Mouse (Mus musculus) bone marrow, adult 2 months (tissue): Measurements from ENCODE around the gene Olfr131. TPM values are rescaled to one million over a fixed set of nuclear protein-coding genes. Genes with fewer than 3 reads are reported as not detected.
"Not testable (repeated sequence)": the region's sequence is repeated elsewhere in the genome, so short reads cannot be mapped to it uniquely, and the experiment has no call there.

Experiments
- H3K27ac ChIP-seq: fragments of 200-500 bp; 2 replicates; pipeline ENCODE4 v1.5.1; 2012; ENCODE audit warnings: low read depth, mild to moderate bottlenecking, control low read depth, inconsistent platforms, low read length; ENCODE audit not compliant: control insufficient read depth, poor library complexity, insufficient read depth
- H3K4me1 ChIP-seq: fragments of 200-500 bp; 2 replicates; pipeline ENCODE4 v1.6.1; 2011; ENCODE audit warnings: low read length; ENCODE audit not compliant: control insufficient read depth, insufficient read depth
- H3K4me3 ChIP-seq: fragments of 200-500 bp; replicated peaks from 2 replicates; pipeline ENCODE3; 2011; ENCODE audit warnings: mild to moderate bottlenecking, low read depth, low read length, control low read depth; ENCODE audit not compliant: control insufficient read depth
- CTCF ChIP-seq: fragments of 200-500 bp; IDR thresholded peaks from 2 replicates; pipeline ENCODE4 v1.5.1; 2011; ENCODE audit warnings: low read length, control low read depth; ENCODE audit not compliant: control insufficient read depth, insufficient read depth
- POLR2A ChIP-seq: fragments of 200-500 bp; IDR thresholded peaks from 2 replicates; pipeline ENCODE4 v1.6.1; 2011; ENCODE audit warnings: low read depth, mild to moderate bottlenecking, control low read depth, low read length, borderline replicate concordance; ENCODE audit not compliant: control insufficient read depth
- WGBS: fragments of 180-500 bp; shearing (Covaris S2); methylation state at CpG from one replicate; pipeline ENCODE4 v1.1.7; 2018; 5-methylcytosine and 5-hydroxymethylcytosine counted together
- polyA plus RNA-seq: library from polyadenylated mRNA; stranded (reverse); fragments of >200 nt; gene quantifications from 2 replicates; pipeline ENCODE4 v1.2.4, GENCODE M21; 2011; ENCODE audit warnings: low replicate concordance; ENCODE audit not compliant: missing spikeins, insufficient read depth, insufficient read length

Olfr131 gene
- polyA plus RNA-seq: not detected in 2 replicates

GRCm38 (mm10) chr17:38088593-38088992 is at the start of gene Olfr131:
Gene Olfr131, minus strand, starts transcription at chr17:38088693.
- Histone ChIP-seq H3K4me3 (no peak within 1 kb of the TSS), H3K27ac (no peak within 1 kb of the TSS), H3K4me1 (no peaks in the 10 kb centered on the region)
- TF ChIP-seq CTCF (no peak), POLR2A (no peak)

GRCm38 (mm10) chr17:38134426-38134825 is 45.9 kb upstream of the Olfr131 start, which contains the start of gene Olfr132:
Gene Olfr132, minus strand, starts transcription at chr17:38134526.
- H3K27ac ChIP-seq: no peak within 1 kb of the TSS
- 63% methylated on average over 1 of the region's 1 CpGs for WGBS
- H3K4me1 ChIP-seq: no peaks in the 10 kb centered on the region
- H3K4me3 ChIP-seq: no peak within 1 kb of the TSS
- TF ChIP-seq POLR2A (no peak), CTCF (no peak)

GRCm38 (mm10) chr17:38125371-38125770 is 36.9 kb upstream of the Olfr131 start:
- WGBS: 75% methylated on average over 3 of the region's 3 CpGs
- not testable (repeated sequence) for H3K27ac ChIP-seq, H3K4me3 ChIP-seq, H3K4me1 ChIP-seq

- not testable (repeated sequence) for H3K4me3 ChIP-seq, H3K27ac ChIP-seq, H3K4me1 ChIP-seq
- WGBS: 64% methylated on average over 1 of the region's 1 CpGs
These were observed 35.7 kb upstream of the Olfr131 start for GRCm38 (mm10) chr17:38124199-38124598.

- 79% methylated on average over 4 of the region's 4 CpGs for whole genome bisulfite sequencing
- no peak overlapping the region for H3K27ac ChIP-seq
- no peaks in the 10 kb centered on the region for H3K4me1 ChIP-seq
- no peak for TF ChIP-seq CTCF
- no peak for TF ChIP-seq POLR2A
- no peak overlapping the region for H3K4me3 ChIP-seq
These were observed 6.1 kb downstream of the Olfr131 start for GRCm38 (mm10) chr17:38082364-38082763.

GRCm38 (mm10) chr17:38063621-38064020 is 24.9 kb downstream of the Olfr131 start, which contains the start of gene Olfr130:
Gene Olfr130, plus strand, starts transcription at chr17:38063921.
- no peaks in the 10 kb centered on the region for H3K4me1 ChIP-seq
- no peak within 1 kb of the TSS for H3K4me3 ChIP-seq
- no peak within 1 kb of the TSS for H3K27ac ChIP-seq
- TF ChIP-seq CTCF (no peak), POLR2A (no peak)
- WGBS: 85% methylated on average over 1 of the region's 1 CpGs

DNA sequence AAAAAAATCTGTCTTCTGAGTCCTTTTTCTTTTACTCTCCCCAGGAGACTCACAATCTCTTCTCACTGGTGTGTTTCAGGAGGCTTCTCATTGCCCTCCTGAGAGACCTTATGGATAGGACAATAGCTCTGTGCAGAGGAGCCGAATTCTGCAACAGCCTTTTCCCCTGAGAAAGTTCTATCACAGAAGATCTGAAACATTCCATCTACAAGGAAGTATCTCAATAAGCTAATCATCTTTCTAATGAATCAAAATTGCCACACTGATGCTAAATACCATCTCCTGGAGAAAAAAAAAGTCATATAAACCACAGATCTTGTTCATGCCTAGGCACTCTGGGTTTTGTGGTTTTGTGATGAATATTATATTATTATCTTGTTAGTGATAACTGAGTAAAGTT is 28.5 kb downstream of the Olfr131 start, which contains the start of gene Olfr129:
Gene Olfr129, minus strand, starts transcription at position 101 of the 400 bp plus-strand sequence.
- 49% methylated on average over 1 of the region's 1 CpGs for WGBS

More for the DNA sequence above, 28.5 kb downstream of the Olfr131 start, which contains the start of gene Olfr129:
- Histone ChIP-seq H3K27ac (no peak within 1 kb of the TSS), H3K4me3 (no peak within 1 kb of the TSS), H3K4me1 (no peaks in the 10 kb centered on the region)
- no peak for TF ChIP-seq CTCF
- no peak for TF ChIP-seq POLR2A

Other genes with a start within 250 kb of the Olfr131 start
- not detected in 2 replicates for gene Olfr126, start 241.2 kb downstream of the Olfr131 start, polyA plus RNA-seq
- not detected in 2 replicates for gene Olfr127, start 188.3 kb downstream of the Olfr131 start, polyA plus RNA-seq
- 0.27 TPM in 1 of 2 replicates, not detected in the other for gene Olfr128, start 168.1 kb downstream of the Olfr131 start, polyA plus RNA-seq
- gene Olfr761, start 135.6 kb downstream of the Olfr131 start, polyA plus RNA-seq: not detected in 2 replicates
- gene Olfr129, start 28.6 kb downstream of the Olfr131 start, polyA plus RNA-seq: not detected in 2 replicates
- not detected in 2 replicates for gene Olfr130, start 24.8 kb downstream of the Olfr131 start, polyA plus RNA-seq
- not detected in 2 replicates for gene Olfr132, start 45.8 kb upstream of the Olfr131 start, polyA plus RNA-seq
- gene Olfr133, start 56.6 kb upstream of the Olfr131 start, polyA plus RNA-seq: not detected in 2 replicates
- gene Olfr134, start 82.7 kb upstream of the Olfr131 start, polyA plus RNA-seq: not detected in 2 replicates
- not detected in 2 replicates for gene Olfr135, start 115.6 kb upstream of the Olfr131 start, polyA plus RNA-seq
- gene Olfr138, start 172.3 kb upstream of the Olfr131 start, polyA plus RNA-seq: not detected in 2 replicates
- not detected in 2 replicates for gene Olfr137, start 218.9 kb upstream of the Olfr131 start, polyA plus RNA-seq
- not detected in 2 replicates for gene Olfr136, start 241.1 kb upstream of the Olfr131 start, polyA plus RNA-seq